Mouse (Mus musculus): Measurements from ENCODE around the gene Grik2.
"Not testable (repeated sequence)": the region's sequence is repeated elsewhere in the genome, so short reads cannot be mapped to it uniquely, and the experiment has no call there.

Grik2 gene

GRCm38 (mm10) chr10:49322413-49322812 is 466.2 kb downstream of the Grik2 start:
- DNase-seq (ENCODE audit: low spot score) = no peak

GRCm38 (mm10) chr10:49319880-49320279 is 468.7 kb downstream of the Grik2 start:
- DNase-seq (ENCODE audit: low spot score) = no peak

GRCm38 (mm10) chr10:49256247-49256939 is 532.2 kb downstream of the Grik2 start:
- no peak for DNase-seq (ENCODE audit: low spot score)

GRCm38 (mm10) chr10:49237356-49237755 is 551.2 kb downstream of the Grik2 start:
- not testable (repeated sequence) for DNase-seq (ENCODE audit: low spot score)

GRCm38 (mm10) chr10:49236844-49237243 is 551.7 kb downstream of the Grik2 start:
- DNase-seq (ENCODE audit: low spot score) = not testable (repeated sequence)

- DNase-seq (ENCODE audit: low spot score) = no peak
Measured at GRCm38 (mm10) chr10:49220096-49220495, 568.5 kb downstream of the Grik2 start.

- no peak for DNase-seq (ENCODE audit: low spot score)
Measured at GRCm38 (mm10) chr10:49219631-49220030, 568.9 kb downstream of the Grik2 start.

- no peak for DNase-seq (ENCODE audit: low spot score)
Measured at GRCm38 (mm10) chr10:49191773-49192371, 596.7 kb downstream of the Grik2 start.

GRCm38 (mm10) chr10:49191291-49191690 is 597.3 kb downstream of the Grik2 start:
- DNase-seq (ENCODE audit: low spot score) = no peak

GRCm38 (mm10) chr10:49154134-49154533 is 634.4 kb downstream of the Grik2 start:
- no peak for DNase-seq (ENCODE audit: low spot score)

GRCm38 (mm10) chr10:49151496-49151895 is 637.1 kb downstream of the Grik2 start:
- DNase-seq (ENCODE audit: low spot score) = not testable (repeated sequence)

GRCm38 (mm10) chr10:49149714-49150113 is 638.9 kb downstream of the Grik2 start:
- no peak for DNase-seq (ENCODE audit: low spot score)

GRCm38 (mm10) chr10:49142658-49143057 is 645.9 kb downstream of the Grik2 start:
- DNase-seq (ENCODE audit: low spot score) = no peak

GRCm38 (mm10) chr10:49136816-49137215 is 651.8 kb downstream of the Grik2 start:
- DNase-seq (ENCODE audit: low spot score) = no peak

- no peak for DNase-seq (ENCODE audit: low spot score)
Measured at GRCm38 (mm10) chr10:49131311-49131710, 657.3 kb downstream of the Grik2 start.

GRCm38 (mm10) chr10:49050339-49050738 is 738.2 kb downstream of the Grik2 start:
- DNase-seq (ENCODE audit: low spot score) = no peak

GRCm38 (mm10) chr10:49049391-49049790 is 739.2 kb downstream of the Grik2 start:
- no peak for DNase-seq (ENCODE audit: low spot score)

All from urinary bladder, postnatal 14 days (tissue).